Mouse (Mus musculus) liver, embryonic 14.5 days (tissue): ENCODE measurements at regions not wholly inside any gene's neighbourhood (a gene's known extent, or its start where the extent isn't known, plus 50 kb on each side); places are given as distances from the start of the nearest gene placed in this dataset.

Experiments used
- CTCF ChIP-seq: IDR thresholded peaks from 2 replicates; pipeline ENCODE4 v1.5.1; 2016; ENCODE audit warnings: antibody characterized with exemption, low read depth, control low read depth
- EP300 ChIP-seq: IDR thresholded peaks from 2 replicates; pipeline ENCODE4 v1.6.1; 2016; ENCODE audit warnings: antibody characterized with exemption, low read depth

- no peak for TF ChIP-seq CTCF
- no peak for TF ChIP-seq EP300
Observed at GRCm38 (mm10) chr13:84612497-84612896, 390.4 kb downstream of the Tmem161b start.
